Mouse (Mus musculus) kidney, adult 2 months (tissue): Measurements from ENCODE around the gene Spata13.

Source experiments
- CTCF ChIP-seq: fragments of 200-500 bp; conservative IDR thresholded peaks from 2 replicates; pipeline ENCODE4 v1.5.1; 2011; ENCODE audit warnings: low read depth, mild to moderate bottlenecking, control low read depth, low read length, moderate library complexity, mixed read lengths; ENCODE audit not compliant: insufficient read depth, insufficient read length
- POLR2A ChIP-seq: fragments of 200-500 bp; IDR thresholded peaks from one replicate; pipeline ENCODE4 v1.6.1; 2011; ENCODE audit warnings: low read depth, low read length, control low read depth

- TF ChIP-seq CTCF (no peak), POLR2A (no peak)
Measured at GRCm38 (mm10) chr14:60782121-60782656, 148.4 kb downstream of the Spata13 start.
